Mouse (Mus musculus) cerebellum, postnatal 14 days (tissue): ENCODE measurements at regions not wholly inside any gene's neighbourhood (a gene's known extent, or its start where the extent isn't known, plus 50 kb on each side); places are given as distances from the start of the nearest gene placed in this dataset.
"Not testable (repeated sequence)": the region's sequence is repeated elsewhere in the genome, so short reads cannot be mapped to it uniquely, and the experiment has no call there.

Experiments used
- DNase-seq, 2 experiments: peaks; one replicate each; pipeline ENCODE4 v3.0.0; 2021; ENCODE audit warnings: mixed read lengths in 2 of 2

DNA sequence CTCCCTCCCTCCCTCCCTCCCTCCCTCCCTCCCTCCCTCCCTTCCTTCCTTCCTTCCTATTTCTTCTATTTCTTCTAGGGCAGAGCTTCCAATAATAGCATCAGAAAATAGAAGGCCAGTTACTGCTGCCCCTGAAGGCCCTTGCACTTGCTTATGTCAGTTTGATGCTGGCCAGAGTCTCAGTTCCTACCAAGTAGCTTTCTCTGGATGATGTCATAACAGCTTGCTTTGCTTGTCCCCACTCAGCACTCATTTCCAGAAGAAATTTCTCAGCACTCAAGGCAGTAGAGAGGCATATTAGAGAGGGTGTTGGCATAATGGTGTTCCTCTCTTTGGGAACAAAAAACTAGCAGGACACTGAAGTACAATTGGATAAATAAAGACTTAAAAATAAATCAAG lies 811.6 kb upstream of the 4930444P10Rik start:
- no peak for DNase-seq

DNA sequence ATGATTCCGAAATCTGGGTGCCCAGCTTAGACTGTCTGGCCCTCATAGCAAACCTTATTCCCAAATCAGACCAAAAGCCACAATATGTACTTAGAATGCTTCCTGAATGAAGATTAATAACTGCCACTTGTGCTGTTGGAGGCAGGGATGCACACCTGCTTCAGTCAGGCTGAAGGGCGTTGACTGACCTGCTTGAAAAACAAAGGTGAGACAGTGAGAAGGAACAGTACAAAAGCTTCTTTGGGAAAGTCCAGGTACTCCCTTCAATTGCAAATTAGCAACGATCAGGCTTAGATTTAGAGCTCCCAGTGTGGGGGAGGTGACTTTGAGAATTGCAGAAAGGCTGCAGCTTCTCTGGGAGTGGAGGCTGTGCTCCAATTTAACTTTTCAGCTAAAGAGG lies 775.3 kb upstream of the 4930444P10Rik start:
- not testable (repeated sequence) for DNase-seq

DNA sequence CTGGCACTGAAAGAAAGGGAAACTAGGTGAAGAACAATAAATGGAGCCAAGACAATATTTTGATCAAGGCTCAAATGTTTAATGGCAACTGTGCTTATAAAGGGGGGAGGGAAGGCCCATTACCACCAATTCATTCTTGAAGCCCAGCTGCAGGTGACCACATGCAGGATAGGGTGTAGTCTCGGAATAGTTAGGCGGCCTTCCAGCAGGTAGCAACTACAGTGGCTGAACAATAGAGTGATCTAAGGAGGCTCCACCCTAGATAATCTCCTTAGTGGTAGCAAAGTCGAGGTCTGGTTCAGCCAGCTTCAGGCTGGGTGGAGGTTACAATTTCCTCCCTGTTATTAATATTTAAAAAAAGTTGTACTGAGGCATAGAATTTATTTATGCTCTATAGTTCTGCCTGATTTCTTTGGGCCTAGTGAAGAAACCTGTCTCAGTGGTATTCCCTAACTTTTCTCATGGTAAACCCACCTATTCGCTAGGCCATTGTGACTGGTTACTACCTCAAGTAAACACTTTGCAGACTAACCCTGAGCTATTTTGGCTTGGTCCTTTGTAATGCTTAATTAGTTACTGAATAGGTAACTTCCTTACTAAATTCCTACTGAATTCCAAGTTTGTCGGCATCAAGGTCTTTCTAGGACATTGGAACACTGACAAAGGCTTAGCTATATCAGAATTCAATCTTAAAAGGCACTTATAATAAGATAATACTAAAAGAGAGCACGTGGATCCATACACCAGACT lies 774.1 kb upstream of the 4930444P10Rik start:
- not testable (repeated sequence) for DNase-seq

DNA sequence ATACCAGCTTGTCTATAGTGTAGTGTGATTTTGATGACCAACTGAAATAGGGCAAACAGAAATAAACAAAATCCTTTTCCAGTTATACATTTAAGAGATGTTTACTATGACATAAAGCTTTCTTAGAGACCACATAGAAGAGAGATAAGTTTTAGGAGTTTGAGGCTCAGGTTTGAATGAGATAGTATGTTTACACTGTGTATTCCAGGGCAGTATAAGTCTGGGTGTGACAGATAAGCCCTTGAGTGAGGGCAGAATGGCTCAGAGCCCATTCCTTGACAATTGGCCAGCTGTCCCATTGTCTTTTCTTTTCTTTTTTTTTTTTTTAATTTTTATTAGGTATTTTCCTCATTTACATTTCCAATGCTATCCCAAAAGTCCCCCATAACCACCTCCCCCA lies 744.0 kb upstream of the 4930444P10Rik start:
- DNase-seq, result no peak

DNA sequence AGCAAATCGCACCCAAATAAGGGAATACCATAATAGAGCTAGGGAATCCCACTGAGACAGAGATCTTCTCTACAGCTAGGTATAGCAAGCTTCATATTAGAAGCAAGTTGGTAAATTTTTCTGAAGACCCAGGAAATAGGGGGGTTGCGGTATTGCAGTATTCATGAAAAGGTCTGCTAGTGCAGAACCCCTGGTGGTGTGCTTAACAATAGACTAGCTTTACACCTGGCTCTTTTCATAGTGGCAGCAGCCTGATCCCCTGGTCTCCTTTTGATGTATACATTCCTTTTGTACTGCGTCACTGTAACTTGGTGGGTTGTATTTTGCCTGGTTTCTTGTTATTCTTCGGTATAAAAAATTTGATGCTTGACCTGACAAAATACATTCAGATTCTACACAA lies 731.6 kb upstream of the 4930444P10Rik start:
- not testable (repeated sequence) for DNase-seq

DNA sequence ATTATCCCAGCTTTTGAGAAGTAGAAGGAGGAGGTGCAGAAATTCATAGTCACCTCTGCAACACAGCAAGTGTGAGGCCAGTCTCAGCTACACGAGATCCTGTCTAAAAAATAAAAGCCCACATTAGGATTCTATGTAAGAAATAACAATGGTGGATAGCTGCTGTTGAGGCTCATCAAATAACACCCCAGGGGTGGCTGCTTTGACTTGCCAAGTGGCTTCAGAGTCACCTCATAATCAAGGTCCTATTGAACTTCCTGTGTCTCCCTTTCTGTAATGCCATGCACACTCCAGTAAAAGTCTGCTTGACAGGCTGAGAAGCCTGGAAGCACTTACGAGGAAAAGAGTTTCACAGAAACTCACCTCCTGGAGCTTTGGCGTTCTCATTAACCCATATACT lies 730.9 kb upstream of the 4930444P10Rik start:
- no peak for DNase-seq

DNA sequence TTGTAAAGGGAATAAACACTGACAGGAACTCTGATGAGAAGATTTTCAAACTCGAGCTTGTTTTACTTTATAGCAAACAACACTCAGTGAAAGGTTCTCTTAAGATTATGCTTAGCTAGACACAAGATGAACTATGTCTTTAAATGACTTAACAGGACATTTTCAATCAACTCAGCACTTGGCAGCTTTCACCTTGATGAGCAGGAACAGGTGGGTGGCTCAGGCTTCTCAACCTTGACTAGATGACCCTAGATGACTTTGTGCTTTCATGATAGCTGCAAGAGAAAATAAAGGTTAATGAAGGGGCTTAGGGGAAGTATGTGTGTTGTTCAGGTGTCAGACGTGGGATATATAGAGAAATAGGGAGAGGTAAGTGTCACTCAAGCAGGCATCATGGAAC lies 728.1 kb upstream of the 4930444P10Rik start:
- DNase-seq, result no peak

DNA sequence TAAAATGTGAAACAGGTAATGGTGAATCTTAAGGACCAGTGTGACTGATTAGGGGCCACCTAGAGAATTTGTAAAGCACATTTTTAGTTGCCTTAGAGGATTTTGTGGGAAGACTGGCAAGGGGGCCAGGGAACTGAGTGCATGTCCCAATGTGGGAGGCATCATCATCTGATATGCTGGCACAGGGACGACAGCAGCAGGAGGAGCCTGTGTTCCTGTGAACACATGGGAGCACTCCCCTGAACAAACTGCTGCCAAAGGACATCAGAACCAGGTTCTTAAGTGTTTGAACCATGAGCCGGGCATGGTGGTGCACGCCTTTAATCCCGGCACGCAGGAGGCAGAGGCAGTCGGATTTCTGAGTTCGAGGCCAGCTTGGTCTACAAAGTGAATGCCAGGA lies 723.4 kb upstream of the 4930444P10Rik start:
- DNase-seq, result no peak

DNA sequence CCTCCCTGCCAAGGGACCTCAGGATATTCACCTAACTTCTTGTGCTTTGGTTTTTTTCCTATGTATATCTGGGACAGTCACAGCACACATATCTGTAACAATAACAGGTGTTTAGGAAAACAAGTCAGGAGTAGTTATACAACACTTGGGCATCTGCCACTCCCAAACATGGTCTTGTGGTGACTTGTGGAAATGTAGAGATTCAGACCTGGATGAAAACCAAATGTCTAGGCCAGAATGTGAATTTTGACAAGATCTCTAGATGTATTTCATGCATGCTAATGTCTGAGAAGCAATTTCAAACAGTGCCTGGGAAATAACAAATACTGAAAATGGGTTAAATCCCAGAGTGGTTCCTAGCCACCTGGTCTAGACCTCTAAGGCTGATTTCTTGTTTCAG lies 722.6 kb upstream of the 4930444P10Rik start:
- peak in 1 of 2 experiments; percentile 22 for DNase-seq

DNA sequence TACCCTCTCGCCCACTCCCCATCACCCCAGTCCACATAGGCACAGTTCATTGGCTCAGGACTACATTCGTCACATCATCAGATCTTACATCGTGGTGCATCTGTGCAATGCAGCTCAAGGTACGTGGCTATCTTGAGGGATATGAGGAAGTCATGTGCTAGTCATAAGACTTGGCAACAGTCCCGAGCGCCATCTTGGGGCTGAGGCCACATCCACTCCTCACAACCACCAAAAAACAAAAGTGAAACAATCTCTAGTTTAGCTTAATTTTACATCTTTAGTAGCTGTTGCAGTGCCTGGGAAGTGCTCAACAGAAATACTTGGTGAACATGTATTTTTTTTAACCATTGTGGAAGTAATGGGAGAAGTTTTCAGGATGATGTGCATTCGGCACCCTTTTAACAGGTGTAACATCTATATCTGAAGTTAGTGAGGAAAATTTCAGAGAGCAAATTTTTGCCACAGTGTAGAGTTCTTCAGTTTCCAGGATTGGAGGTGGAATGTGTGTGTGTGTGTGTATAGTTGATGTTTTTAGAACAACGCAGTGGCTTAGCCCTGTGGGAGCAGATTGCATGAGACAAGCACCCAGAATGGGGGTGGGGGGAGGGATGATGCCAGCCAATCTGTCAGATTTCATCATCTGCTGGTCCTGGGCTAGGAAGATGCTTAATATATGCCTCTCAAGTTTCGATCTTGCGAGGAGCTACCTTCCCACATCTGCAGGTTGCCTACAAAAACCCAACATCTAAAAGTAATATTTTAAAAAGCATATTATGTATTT lies 716.4 kb upstream of the 4930444P10Rik start:
- DNase-seq, result peak; percentile 18 to 31

DNA sequence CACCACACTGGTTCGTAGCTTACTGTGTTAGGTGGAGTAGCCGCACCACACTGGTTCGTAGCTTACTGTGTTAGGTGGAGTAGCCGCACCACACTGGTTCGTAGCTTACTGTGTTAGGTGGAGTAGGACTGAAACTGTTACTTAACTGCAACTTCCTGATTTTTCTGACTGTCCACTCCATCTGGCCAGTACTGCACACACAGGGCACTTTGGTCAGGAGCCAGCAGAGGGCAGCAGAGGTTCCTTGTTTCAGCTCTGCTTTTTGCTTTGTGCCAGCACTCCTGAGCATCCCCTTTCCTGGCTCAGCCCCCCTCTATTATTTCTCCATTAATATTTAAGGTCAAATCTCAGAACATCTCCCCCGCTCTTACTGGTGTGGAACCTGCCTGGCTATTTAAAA lies 705.2 kb upstream of the 4930444P10Rik start:
- peak; percentile 97 to 98 for DNase-seq

DNA sequence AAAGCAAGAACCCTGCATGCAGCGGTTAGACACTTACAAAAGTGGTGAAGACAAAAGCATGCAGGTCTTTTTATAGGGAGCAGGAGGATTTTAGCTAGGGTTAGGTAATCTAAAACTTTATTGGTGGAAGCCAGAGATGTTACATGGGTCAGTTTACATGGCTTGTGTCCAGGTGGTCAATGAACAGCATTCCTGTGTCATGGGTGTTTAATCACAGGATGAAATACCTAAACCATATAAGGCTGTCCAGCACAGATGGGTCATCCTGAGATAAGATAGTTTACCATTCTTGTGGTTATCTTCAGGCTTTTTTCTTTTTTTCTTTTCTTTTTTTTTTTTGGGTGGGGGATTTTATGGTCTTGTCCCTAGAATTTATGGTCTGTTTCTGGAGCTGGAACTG lies 703.3 kb upstream of the 4930444P10Rik start:
- DNase-seq, result no peak

DNA sequence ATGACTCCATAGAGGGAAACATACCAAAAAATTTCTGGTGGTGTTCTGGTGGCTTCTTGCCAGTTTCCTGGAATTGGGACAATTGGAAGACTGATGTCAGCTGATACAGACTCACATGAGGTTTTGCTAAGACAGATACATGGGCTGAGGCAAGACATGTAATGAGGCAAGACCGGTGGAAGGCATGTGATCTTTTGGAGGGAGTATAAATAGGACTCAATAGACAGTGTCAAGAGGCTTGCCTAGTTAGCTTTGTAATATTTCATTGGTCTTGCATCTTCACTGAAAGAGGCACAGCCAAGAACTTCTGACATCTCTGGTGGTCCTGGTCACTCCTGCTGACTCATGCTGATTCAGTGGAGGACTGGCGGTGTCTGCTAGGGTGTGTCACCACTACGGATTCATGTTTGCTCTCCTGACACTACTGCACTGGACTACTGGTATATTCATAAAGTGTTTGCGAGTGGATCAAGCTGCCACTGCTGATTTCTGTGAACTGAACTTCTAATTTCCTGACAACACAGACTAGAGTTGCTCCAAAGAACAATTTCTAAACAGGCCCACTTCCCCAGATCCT lies 697.7 kb upstream of the 4930444P10Rik start:
- DNase-seq, result no peak

DNA sequence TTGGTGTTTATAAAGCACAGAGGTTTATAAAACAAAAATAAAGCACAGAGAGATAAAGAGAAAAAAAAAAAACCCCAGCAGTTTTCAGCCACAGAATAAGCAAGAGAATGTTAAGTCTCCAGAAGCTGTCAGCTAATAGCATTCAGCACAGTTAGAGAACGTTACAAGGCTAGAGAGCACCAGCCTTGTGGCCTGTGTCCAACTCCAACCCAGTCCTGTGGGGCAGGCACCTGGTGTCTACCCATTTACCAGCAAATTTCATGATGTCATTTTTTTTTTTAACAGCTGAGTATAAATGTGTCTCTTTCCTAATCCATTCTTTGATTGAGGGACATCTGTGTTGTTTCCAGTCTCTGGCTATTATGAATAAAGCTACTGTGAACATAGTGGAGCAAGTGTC lies 686.7 kb upstream of the 4930444P10Rik start:
- DNase-seq, result peak; percentile 63 to 68

DNA sequence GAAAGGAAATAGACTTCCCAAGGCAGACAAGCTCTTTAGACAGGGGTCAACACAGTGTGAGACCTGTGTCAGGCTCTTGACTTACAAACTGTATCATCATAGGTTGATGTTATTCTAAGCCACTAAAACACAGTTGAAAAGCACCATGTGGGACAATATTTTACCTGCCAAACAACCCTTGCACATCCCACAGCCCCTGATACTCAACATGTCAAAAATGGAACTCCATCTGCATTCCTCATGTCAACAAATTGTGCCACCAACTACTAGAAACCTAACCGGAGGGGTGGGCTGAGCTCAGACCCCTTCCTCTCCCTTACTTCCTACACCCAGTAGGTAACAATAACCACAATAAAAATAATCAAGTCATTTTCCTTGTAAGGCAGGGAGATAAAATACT lies 667.8 kb upstream of the 4930444P10Rik start:
- no peak for DNase-seq
